Mouse (Mus musculus): ENCODE measurements around the gene Kif26b.
A peak's percentile ranks its signal among the peaks of the same experiment; 100 is the strongest.

The Kif26b gene

GRCm38 (mm10) chr1:178912936-178913716 lies 384.2 kb downstream of the Kif26b start:
- no peak for DNase-seq (ENCODE audit: low read depth, low spot score)

DNA sequence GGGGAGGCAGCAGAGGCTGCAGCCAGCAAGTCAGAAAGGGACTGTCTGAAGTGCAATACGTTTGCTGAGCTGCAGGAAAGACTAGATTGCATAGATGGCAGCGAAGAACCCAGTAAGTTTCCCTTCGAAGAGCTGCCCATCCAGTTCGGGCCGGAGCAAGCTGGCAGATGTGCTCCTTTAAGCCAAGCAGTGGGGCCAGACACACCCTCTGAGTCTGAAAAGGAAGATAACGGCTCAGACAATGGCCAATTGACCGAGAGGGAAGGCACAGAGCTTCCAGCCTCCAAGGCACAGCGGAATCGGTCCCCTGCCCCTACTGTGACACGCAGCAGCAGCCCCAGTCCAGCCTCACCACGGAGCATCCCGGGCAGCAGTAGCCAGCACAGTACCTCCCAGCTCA lies 386.1 kb downstream of the Kif26b start:
- DNase-seq (ENCODE audit: low read depth, low spot score): no peak

GRCm38 (mm10) chr1:178917194-178917902 lies 388.4 kb downstream of the Kif26b start:
- DNase-seq (ENCODE audit: low read depth, low spot score): no peak

- no peak for DNase-seq (ENCODE audit: low read depth, low spot score)
These were observed 395.7 kb downstream of the Kif26b start for GRCm38 (mm10) chr1:178924492-178925183.

GRCm38 (mm10) chr1:178929531-178929930 lies 400.6 kb downstream of the Kif26b start:
- no peak for DNase-seq (ENCODE audit: low read depth, low spot score)

DNA sequence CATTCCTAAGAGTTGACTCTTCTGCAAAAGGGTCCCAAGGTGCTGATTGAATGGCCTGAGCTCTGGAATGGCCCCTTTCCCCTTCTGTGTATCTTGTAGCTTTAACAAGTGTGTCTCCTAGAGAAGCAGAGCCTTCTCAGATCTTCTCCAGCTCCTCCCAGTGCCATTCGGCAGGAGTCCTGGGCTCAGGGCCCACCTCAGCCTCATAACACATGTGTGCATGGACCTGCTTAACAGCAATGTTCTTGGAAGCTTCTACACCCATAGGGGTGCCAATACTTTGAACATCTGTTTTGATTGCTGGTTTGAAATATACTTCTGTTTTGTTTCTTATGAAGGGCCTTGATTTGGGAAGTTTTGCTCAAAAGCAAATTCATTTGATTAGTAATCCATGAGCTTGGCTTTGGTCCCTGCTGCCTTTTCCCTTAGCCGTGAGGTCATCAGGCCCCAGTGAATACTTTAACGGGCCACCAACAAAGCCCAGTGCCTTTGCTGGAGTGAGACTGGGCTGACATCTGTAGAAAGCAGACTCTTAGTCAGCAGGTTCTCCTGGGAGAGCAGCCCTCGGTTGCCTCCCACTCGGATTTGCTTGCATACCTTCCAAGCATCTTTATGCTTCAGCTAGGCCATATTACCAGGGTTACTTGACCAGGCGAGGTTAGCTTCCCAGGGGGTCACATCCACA lies 405.2 kb downstream of the Kif26b start:
- DNase-seq (ENCODE audit: low read depth, low spot score): no peak

DNA sequence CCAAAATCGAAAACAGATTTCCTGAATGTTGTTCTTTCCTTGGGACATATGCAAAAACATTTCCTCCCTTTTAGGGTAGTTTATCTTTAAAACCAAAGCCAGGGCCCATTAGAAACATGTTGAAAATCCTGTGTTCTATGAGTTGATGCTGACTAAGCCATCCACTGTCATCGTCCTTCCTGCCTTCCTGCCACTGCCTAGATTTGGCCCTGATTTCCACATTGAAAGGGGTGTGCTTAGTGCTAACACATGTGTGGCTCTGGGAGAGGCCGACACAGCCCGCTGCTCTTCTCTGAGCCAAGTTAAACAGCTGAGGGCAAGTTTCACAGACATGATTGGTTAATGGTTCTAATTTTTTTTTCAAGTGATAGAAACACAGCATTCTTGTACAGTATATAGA lies 407.5 kb downstream of the Kif26b start:
- DNase-seq (ENCODE audit: low read depth, low spot score): no peak

DNA sequence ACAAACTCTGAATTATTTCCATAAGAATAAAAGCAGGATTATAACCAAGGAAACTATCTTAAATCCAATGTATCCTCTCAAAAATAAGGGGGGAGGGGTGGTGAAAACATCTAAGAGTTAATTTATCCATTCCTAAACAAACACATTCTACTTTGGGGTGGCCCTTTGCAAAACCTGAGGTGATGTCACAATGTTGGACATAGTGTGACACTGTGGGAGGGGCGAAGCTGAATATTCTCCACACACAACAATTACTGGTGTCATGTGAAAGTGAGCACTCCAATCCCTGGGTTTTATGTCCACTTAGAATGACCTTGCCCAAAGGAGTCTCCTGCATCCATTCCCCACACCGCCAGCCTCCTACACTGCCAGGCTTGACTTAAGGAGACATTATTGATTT lies 408.1 kb downstream of the Kif26b start:
- DNase-seq (ENCODE audit: low read depth, low spot score): no peak

DNA sequence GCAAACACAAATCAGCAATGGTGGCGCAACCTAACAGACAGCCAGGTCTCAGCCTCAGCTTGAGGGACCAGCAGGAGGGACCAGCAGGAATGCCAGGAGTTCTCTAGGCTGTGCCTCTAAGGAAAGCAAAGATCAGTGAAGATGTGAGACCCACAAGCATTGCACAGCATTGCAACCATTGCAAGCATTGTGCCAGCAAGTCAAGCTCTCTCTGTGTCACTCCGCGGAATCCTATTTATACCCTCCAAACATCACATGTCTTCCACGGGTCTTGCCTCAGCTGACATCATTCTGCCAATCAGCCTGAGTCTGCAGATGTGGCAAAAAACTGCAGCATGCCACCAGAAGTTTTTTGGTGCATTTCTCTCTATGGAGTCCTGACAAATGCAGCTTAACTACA lies 411.4 kb downstream of the Kif26b start:
- DNase-seq (ENCODE audit: low read depth, low spot score): no peak

DNA sequence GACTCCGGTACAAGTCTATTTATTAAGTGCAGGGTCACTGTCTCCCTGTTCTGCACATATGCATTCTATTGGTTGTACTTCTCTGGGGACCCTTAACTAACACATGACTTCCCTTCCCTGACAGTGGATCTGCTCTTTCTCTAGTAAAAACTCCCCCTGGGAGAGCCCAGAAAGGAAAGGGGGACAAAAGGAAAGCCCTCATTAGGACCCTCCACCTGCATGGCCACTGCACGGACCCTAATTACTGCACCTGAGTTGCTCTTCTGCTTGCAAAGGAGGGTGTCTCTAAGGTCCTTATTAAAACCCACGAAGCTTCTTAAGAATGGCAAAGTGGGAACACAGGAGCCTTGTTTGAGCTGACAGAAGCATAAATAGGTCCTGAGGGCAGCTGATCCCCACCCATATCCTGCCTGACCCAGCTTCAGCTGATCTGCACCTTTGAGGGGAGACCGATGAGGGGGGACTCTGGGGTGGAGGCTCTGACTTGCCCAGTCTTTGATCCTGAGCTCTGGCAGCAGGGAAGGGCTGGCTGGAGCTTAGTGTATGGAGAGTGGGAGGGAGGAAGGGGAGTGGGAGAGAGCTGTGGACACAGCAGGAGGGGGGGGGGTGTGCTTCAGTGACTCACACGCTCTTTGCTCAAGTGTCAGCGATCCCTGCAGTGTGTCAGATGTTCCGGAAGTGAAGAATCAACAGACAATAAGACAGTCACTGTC lies 413.5 kb downstream of the Kif26b start:
- peak; percentile 17 for DNase-seq (ENCODE audit: low read depth, low spot score)

GRCm38 (mm10) chr1:178952910-178953309 lies 424.0 kb downstream of the Kif26b start:
- DNase-seq (ENCODE audit: low read depth, low spot score): no peak

- peak; percentile 78 for DNase-seq (ENCODE audit: low read depth, low spot score)
These were observed 429.7 kb downstream of the Kif26b start for GRCm38 (mm10) chr1:178958641-178959040.

DNA sequence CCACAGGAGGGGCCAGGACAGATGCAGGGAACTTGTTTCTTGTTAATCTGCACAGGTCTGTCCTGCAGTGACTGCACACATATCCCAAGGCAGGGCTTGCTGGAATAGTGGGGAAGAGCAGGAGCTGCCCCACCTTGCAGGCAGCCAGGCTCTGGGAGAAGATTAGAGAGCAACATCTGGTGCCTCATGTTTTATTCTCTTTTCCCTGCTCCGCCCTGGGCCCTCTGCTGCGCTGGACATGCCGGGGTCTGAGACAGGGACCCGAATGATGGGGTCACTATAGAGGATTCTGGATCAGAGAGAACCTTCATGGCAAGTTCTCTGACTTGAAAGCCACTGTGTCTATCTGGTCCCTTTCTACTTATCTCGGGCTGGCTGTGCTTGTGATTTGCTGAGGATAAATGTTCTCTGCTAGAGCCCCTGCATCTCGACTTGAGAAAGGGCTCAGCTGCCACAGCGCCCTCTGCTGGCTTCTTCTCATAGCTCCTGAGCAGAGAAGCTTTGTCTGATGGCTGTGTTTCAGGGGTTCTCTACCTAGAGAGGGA lies 431.2 kb downstream of the Kif26b start:
- DNase-seq (ENCODE audit: low read depth, low spot score): peak; percentile 81

DNA sequence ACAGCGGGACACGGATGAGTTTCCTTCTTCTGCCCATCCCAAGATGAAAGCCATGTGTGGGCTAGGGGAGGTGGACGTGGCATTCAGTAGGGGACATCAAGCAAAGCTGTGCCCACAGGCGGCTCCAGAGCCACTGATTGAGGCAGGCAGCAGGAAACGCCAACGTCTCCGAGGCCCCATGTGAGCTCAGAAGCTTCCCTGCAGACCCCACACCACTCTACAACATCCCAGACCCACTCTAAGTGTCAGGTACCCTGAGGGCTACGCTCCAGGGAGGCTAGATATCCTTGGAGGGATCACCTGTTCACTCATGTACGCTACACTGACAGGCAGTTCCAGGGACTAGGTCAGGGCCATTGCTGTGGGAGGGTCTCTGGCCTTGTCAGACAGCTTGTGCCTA lies 432.7 kb downstream of the Kif26b start:
- no peak for DNase-seq (ENCODE audit: low read depth, low spot score)

DNA sequence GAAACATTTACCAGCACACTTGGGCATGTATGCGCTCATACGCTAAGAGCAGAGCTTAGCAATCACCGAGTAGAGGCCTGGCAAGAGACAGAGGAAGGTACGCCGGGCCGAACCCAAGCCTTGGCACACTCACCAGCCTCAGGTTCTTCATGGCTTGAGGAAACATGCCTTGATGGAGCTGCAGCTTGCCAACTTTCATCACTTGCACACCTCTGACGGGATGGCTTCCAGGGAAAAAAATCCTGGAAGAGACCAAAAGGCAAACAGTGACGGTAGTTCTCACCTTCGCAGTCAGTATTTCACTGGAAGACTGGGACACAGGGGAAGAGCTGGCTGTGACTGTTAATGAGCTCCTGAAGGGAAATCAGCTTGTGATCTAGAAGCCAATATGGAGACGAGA lies 443.1 kb downstream of the Kif26b start:
- no peak for DNase-seq (ENCODE audit: low read depth, low spot score)

GRCm38 (mm10) chr1:178978617-178979245 lies 449.8 kb downstream of the Kif26b start:
- DNase-seq (ENCODE audit: low read depth, low spot score): no peak

- peak; percentile 15 for DNase-seq (ENCODE audit: low read depth, low spot score)
These were observed 451.3 kb downstream of the Kif26b start for GRCm38 (mm10) chr1:178980185-178980584.

DNA sequence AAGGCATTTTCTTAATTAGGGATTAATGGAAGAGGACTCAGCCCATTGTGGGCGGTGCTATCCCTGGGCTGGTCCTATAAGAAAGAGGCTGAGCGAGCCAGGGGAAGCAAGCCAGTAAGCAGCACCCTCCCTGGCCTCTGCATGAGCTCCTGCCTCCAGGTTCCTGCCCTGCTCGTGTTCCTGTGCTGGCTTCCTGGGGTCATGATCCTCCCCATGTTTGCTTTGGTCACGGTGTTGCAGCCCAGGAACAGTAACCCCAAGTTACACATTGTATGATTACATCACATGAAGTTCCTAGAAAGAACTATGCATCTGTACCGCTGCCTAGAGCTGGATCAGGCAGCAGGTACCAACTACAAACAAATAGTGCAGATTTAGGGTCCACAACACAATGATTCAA lies 452.7 kb downstream of the Kif26b start:
- no peak for DNase-seq (ENCODE audit: low read depth, low spot score)

DNA sequence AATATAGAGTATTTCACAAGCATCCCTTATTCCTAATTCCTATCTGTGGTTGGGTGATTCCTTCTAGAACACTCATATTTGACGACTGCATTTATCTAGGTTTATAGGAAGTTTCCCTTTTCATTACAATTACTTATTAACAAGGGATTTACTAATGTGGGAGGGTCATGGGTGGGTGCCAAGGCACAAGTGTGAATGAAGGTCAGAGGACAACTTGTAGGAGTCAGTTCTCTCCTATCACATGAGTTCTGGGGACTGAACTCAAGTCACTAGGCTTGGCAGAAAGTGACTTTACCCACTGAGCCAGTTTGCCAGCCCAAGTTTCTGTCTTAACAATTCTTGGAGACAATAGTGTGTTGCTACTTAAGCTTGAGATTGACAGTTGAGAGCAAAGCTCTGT lies 459.3 kb downstream of the Kif26b start:
- no peak for DNase-seq (ENCODE audit: low read depth, low spot score)
